Mouse (Mus musculus): ENCODE data around the gene Alk.

- TF ChIP-seq CTCF (IDR thresholded peaks at IDR 0.05; ENCODE audit: low read depth, low read length), result no peak
- no peak for TF ChIP-seq GATA1 (IDR thresholded peaks at IDR 0.05; ENCODE audit: borderline replicate concordance, low read length)
- no peak for TF ChIP-seq TAL1 (conservative IDR thresholded peaks at IDR 0.05; ENCODE audit: low read depth, low read length)
- no peak for TF ChIP-seq GATA2 (IDR thresholded peaks at IDR 0.05; ENCODE audit: borderline replicate concordance, low read depth, low read length)
These were observed 689.5 kb downstream of the Alk start for GRCm38 (mm10) chr17:71914941-71915340.

All from G1E (cell line).